Comparison of ENCODE assay signal across 10 mouse cellular contexts in genomic region chr10:70173314-70173713, GRCm38 (mm10). TPM values are rescaled to one million over a fixed set of nuclear protein-coding genes. Genes with fewer than 3 reads are reported as not detected.
A peak's percentile ranks its signal among the peaks of the same experiment; 100 is the strongest.
DNase-seq lines count a peak whose midpoint lies in the region; ATAC-seq and TF ChIP-seq lines count a peak whose summit lies in the region.
"Had no signal": no experiment of that assay in that cellular context is flagged by ENCODE, and none has a peak within 500 bp of the region (broad histone marks: within the 10 kb centered on the region; RNA-seq: fewer than 3 reads in every experiment).

No protein-coding gene starts in this region.

- no peaks in the 10 kb centered on the region for H3K27me3 ChIP-seq in forebrain, embryonic 10.5 days (ENCODE audit: poor library complexity, severe bottlenecking)
- H3K27me3 ChIP-seq in forebrain, embryonic 16.5 days (replicated peaks; ENCODE audit: control insufficient read depth, insufficient read depth, low read length), result no peaks in the 10 kb centered on the region
- H3K27me3 ChIP-seq in hindbrain, postnatal 0 days (ENCODE audit: insufficient read depth, low read length), result no peaks in the 10 kb centered on the region
- H3K27me3 ChIP-seq in liver, embryonic 14.5 days (ENCODE audit: control insufficient read depth, insufficient read depth, low read length), result no peaks in the 10 kb centered on the region
- H3K27me3 ChIP-seq: stomach, embryonic 15.5 days had no signal

- no peak for ATAC-seq in forebrain, embryonic 16.5 days
- no peak for ATAC-seq in hindbrain, postnatal 0 days
- no peak; the same call in 1 of the 2 replicates for ATAC-seq in liver, embryonic 14.5 days (ENCODE audit: insufficient read depth)

- no peaks in the 10 kb centered on the region for H3K9me3 ChIP-seq in forebrain, embryonic 10.5 days
- H3K9me3 ChIP-seq in forebrain, embryonic 16.5 days (ENCODE audit: control insufficient read depth, low read length), result no peaks in the 10 kb centered on the region
- no peaks in the 10 kb centered on the region for H3K9me3 ChIP-seq in hindbrain, postnatal 0 days (ENCODE audit: low read length)
- no peaks in the 10 kb centered on the region for H3K9me3 ChIP-seq in liver, embryonic 14.5 days (ENCODE audit: control insufficient read depth, low read length)
- H3K9me3 ChIP-seq: stomach, embryonic 15.5 days had no signal

- TF ChIP-seq CTCF in hindbrain, postnatal 0 days (IDR thresholded peaks at IDR 0.05; ENCODE audit: low read depth), result peak; percentile 77
- peak; percentile 87 for TF ChIP-seq CTCF in liver, embryonic 14.5 days (IDR thresholded peaks at IDR 0.05; ENCODE audit: low read depth)

- H3K4me3 ChIP-seq in forebrain, embryonic 10.5 days, result no peak overlapping the region
- no peak overlapping the region for H3K4me3 ChIP-seq in forebrain, embryonic 16.5 days (replicated peaks; ENCODE audit: low read length)
- H3K4me3 ChIP-seq in hindbrain, postnatal 0 days (ENCODE audit: low read length), result no peak overlapping the region
- H3K4me3 ChIP-seq in liver, embryonic 14.5 days (ENCODE audit: insufficient read depth in 1 of 2, low read depth in 2 of 2, low read length in 2 of 2), result no peak overlapping the region
- H3K4me3 ChIP-seq: stomach, embryonic 15.5 days had no signal

- H3K9ac ChIP-seq in forebrain, embryonic 16.5 days (replicated peaks; ENCODE audit: low read depth, low read length), result no peak overlapping the region
- no peak overlapping the region for H3K9ac ChIP-seq in hindbrain, postnatal 0 days (replicated peaks; ENCODE audit: low read length)
- H3K9ac ChIP-seq in liver, embryonic 14.5 days (replicated peaks), result no peak overlapping the region
- H3K9ac ChIP-seq: stomach, embryonic 15.5 days had no signal

- H3K27ac ChIP-seq in forebrain, embryonic 10.5 days, result no peak overlapping the region
- H3K27ac ChIP-seq in forebrain, embryonic 16.5 days (ENCODE audit: low read length), result no peak overlapping the region
- H3K27ac ChIP-seq in hindbrain, postnatal 0 days, result no peak overlapping the region
- no peak overlapping the region for H3K27ac ChIP-seq in liver, embryonic 14.5 days
- H3K27ac ChIP-seq: stomach, embryonic 15.5 days had no signal

- TF ChIP-seq EP300 in liver, embryonic 14.5 days (IDR thresholded peaks at IDR 0.05; ENCODE audit: low read depth), result no peak

- H3K4me2 ChIP-seq in forebrain, embryonic 16.5 days (ENCODE audit: low read length), result no peak overlapping the region
- H3K4me2 ChIP-seq in hindbrain, postnatal 0 days (ENCODE audit: low read depth, low read length), result no peak overlapping the region
- H3K4me2 ChIP-seq in liver, embryonic 14.5 days (ENCODE audit: low read depth), result no peak overlapping the region
- H3K4me2 ChIP-seq: stomach, embryonic 15.5 days had no signal

- no peaks in the 10 kb centered on the region for H3K4me1 ChIP-seq in forebrain, embryonic 10.5 days
- H3K4me1 ChIP-seq in forebrain, embryonic 16.5 days (replicated peaks; ENCODE audit: control insufficient read depth, insufficient read depth, low read length), result no peaks in the 10 kb centered on the region
- H3K4me1 ChIP-seq in hindbrain, postnatal 0 days (ENCODE audit: insufficient read depth, low read length), result no peaks in the 10 kb centered on the region
- H3K4me1 ChIP-seq in liver, embryonic 14.5 days (replicated peaks; ENCODE audit: control insufficient read depth in 2 of 2, insufficient read depth in 2 of 2, low read length in 1 of 2), result no peaks in the 10 kb centered on the region
- H3K4me1 ChIP-seq: stomach, embryonic 15.5 days had no signal

- 56% methylated on average over 3 of the region's 3 CpGs for WGBS in forebrain, embryonic 10.5 days
- 51% methylated on average over 3 of the region's 3 CpGs for WGBS in forebrain, embryonic 16.5 days
- WGBS in hindbrain, postnatal 0 days, result 63% methylated on average over 3 of the region's 3 CpGs
- WGBS in liver, embryonic 14.5 days (ENCODE audit: insufficient replicate concordance), result 37% methylated on average over 3 of the region's 3 CpGs

- DNase-seq in forebrain, embryonic 10.5 days (ENCODE audit: extremely low spot score, low spot score), result peak; percentile 40
- peak; percentile 56 for DNase-seq in 416B (ENCODE audit: low read depth)
- peak; percentile 83 for DNase-seq in adrenal gland, postnatal 14 days
- peak; percentile 72 for DNase-seq in embryo, embryonic 10.5 days (ENCODE audit: low spot score)
- peak; percentile 63 for DNase-seq in hindbrain, postnatal 0 days (ENCODE audit: low spot score)
- peak; percentile 19 to 27 (median 26) for DNase-seq in liver, embryonic 14.5 days (ENCODE audit: low read depth in 3 of 3, low spot score in 3 of 3)
- DNase-seq in right cerebral cortex, postnatal 14 days, result peak; percentile 67

- peaks cover 83% of the 10 kb centered on the region for H3K36me3 ChIP-seq in forebrain, embryonic 10.5 days (replicated peaks)
- peaks cover 2% of the 10 kb centered on the region; the same call in 1 of the 2 replicates for H3K36me3 ChIP-seq in forebrain, embryonic 16.5 days (ENCODE audit: control insufficient read depth, insufficient read depth)
- H3K36me3 ChIP-seq in hindbrain, postnatal 0 days (ENCODE audit: insufficient read depth, low read length), result peaks cover 38% of the 10 kb centered on the region; the same call in 1 of the 2 replicates
- peaks cover 14% of the 10 kb centered on the region for H3K36me3 ChIP-seq in liver, embryonic 14.5 days (replicated peaks; ENCODE audit: control insufficient read depth, insufficient read depth, low read depth)

RNA-seq across cellular contexts. Expression of gene Mrln, which starts 31.1 kb away (rescaled TPM):
- 1.5 TPM in 1 of 2 replicates, not detected in the other for polyA plus RNA-seq in forebrain, embryonic 10.5 days (2016; fragmentation: Nextera tagmentation; extraction: Ambion mirVana)
- not detected in 2 replicates for polyA plus RNA-seq in forebrain, embryonic 16.5 days (2015; fragmentation: Nextera tagmentation; extraction: Ambion mirVana)
- not detected in 2 replicates for total RNA-seq in adrenal gland, postnatal 14 days (2021)
- total RNA-seq in hindbrain, postnatal 0 days (2014; rRNA removed), result 5.3 and 6.3 TPM in 2 replicates
- 3.3 and 3.9 TPM in 2 replicates for polyA plus RNA-seq in hindbrain, postnatal 0 days (2015; fragmentation: Nextera tagmentation; extraction: Ambion mirVana)
- 0.15 TPM in 1 of 2 replicates, not detected in the other for polyA plus RNA-seq in liver, embryonic 14.5 days (2012; rRNA removed)
- not detected in 2 replicates for polyA plus RNA-seq in liver, embryonic 14.5 days (2014; fragmentation: Nextera tagmentation; extraction: Ambion mirVana)
- total RNA-seq: layer of hippocampus, adult 18-20 months had no signal

Comparison
In these comparisons a context has a peak if more than half of its experiments do, and no peak if none do; other contexts are left out.
1. DNase-seq: peak in every context shown above with its lines; median percentile 83 in adrenal gland, postnatal 14 days; 72 in embryo, embryonic 10.5 days; 67 in right cerebral cortex, postnatal 14 days; 63 in hindbrain, postnatal 0 days; 56 in 416B; 40 in forebrain, embryonic 10.5 days; 26 in liver, embryonic 14.5 days.